Mouse (Mus musculus) liver, embryonic 15.5 days (tissue): Measurements from ENCODE around the gene Syne2. TPM values are rescaled to one million over a fixed set of nuclear protein-coding genes. Genes with fewer than 3 reads are reported as not detected.

Experiments used
- ATAC-seq: fragments of 200-750 bp; cut with Nextera tagmentation; 2 replicates; pipeline ENCODE4 v1.8.0; 2017; ENCODE audit warnings: moderate number of reproducible peaks, mild to moderate bottlenecking, moderate library complexity; ENCODE audit not compliant: insufficient read depth
- H3K27ac ChIP-seq: fragments of 300-500 bp; sonication (generic); replicated peaks from 2 replicates; pipeline ENCODE4 v1.5.1; 2015; ENCODE audit warnings: mild to moderate bottlenecking, inconsistent platforms
- H3K27me3 ChIP-seq: fragments of 300-500 bp; sonication (generic); 2 replicates; pipeline ENCODE4 v1.6.1; 2015; ENCODE audit warnings: mild to moderate bottlenecking, inconsistent platforms
- H3K36me3 ChIP-seq: fragments of 300-500 bp; sonication (generic); replicated peaks from 2 replicates; pipeline ENCODE4 v1.6.1; 2015; ENCODE audit warnings: moderate library complexity, mild to moderate bottlenecking, inconsistent platforms
- H3K4me1 ChIP-seq: fragments of 300-500 bp; sonication (generic); replicated peaks from 2 replicates; pipeline ENCODE4 v1.6.1; 2015; ENCODE audit warnings: inconsistent platforms
- H3K4me2 ChIP-seq: fragments of 300-500 bp; sonication (generic); 2 replicates; pipeline ENCODE4 v1.6.1; 2015; ENCODE audit warnings: moderate library complexity, mild to moderate bottlenecking, inconsistent platforms
- H3K4me3 ChIP-seq: fragments of 300-500 bp; sonication (generic); replicated peaks from 2 replicates; pipeline ENCODE4 v1.5.1; 2015; ENCODE audit warnings: mild to moderate bottlenecking, inconsistent platforms
- H3K9ac ChIP-seq: fragments of 300-500 bp; sonication (generic); 2 replicates; pipeline ENCODE4 v1.6.1; 2015; ENCODE audit warnings: moderate library complexity, mild to moderate bottlenecking, inconsistent platforms
- H3K9me3 ChIP-seq: fragments of 300-500 bp; sonication (generic); replicated peaks from 2 replicates; pipeline ENCODE4 v1.6.1; 2016; ENCODE audit warnings: inconsistent platforms
- WGBS: fragments of 180-500 bp; shearing (Covaris S2); methylation state at CpG from one replicate; pipeline ENCODE4 v1.1.7; 2015; ENCODE audit warnings: mixed read lengths; ENCODE audit not compliant: insufficient replicate concordance; 5-methylcytosine and 5-hydroxymethylcytosine counted together
- polyA plus RNA-seq: library from polyadenylated mRNA; unstranded; fragments of >200 nt; fragmentation: Nextera tagmentation; extraction: Ambion mirVana; gene quantifications from 2 replicates; pipeline ENCODE4 v1.2.1, GENCODE M21; 2015

The Syne2 gene
- polyA plus RNA-seq, 1 experiment from 2014 or later, result 5.1 TPM

GRCm38 (mm10) chr12:75829616-75830015 is 11.7 kb downstream of the Syne2 start:
- Histone ChIP-seq H3K9me3 (no peaks in the 10 kb centered on the region), H3K36me3 (no peaks in the 10 kb centered on the region), H3K27ac (no peak overlapping the region), H3K4me2 (no peak overlapping the region), H3K9ac (no peak overlapping the region), H3K27me3 (peaks cover 5% of the 10 kb centered on the region; the same call in 1 of the 2 replicates), H3K4me1 (peaks cover 5% of the 10 kb centered on the region; the same call in 1 of the 2 replicates), H3K4me3 (no peak overlapping the region)
- WGBS, result 67% methylated on average over 5 of the region's 5 CpGs
- no peak for ATAC-seq

GRCm38 (mm10) chr12:75833149-75833959 is 15.4 kb downstream of the Syne2 start:
- no peak overlapping the region for H3K27ac ChIP-seq
- peaks cover 23% of the 10 kb centered on the region for H3K27me3 ChIP-seq
- no peak overlapping the region for H3K4me3 ChIP-seq
- no peak overlapping the region for H3K9ac ChIP-seq
- WGBS, result 25% methylated on average over 12 of the region's 12 CpGs
- H3K36me3 ChIP-seq, result no peaks in the 10 kb centered on the region
- ATAC-seq, result no peak
- no peak overlapping the region for H3K4me2 ChIP-seq
- H3K9me3 ChIP-seq, result no peaks in the 10 kb centered on the region
- peaks cover 14% of the 10 kb centered on the region; the same call in 1 of the 2 replicates for H3K4me1 ChIP-seq

- H3K9me3 ChIP-seq, result no peaks in the 10 kb centered on the region
- H3K4me1 ChIP-seq, result peaks cover 14% of the 10 kb centered on the region; the same call in 1 of the 2 replicates
- no peak overlapping the region for H3K4me3 ChIP-seq
- no peak for ATAC-seq
- no peak overlapping the region for H3K27ac ChIP-seq
- 52% methylated on average over 14 of the region's 14 CpGs for WGBS
- H3K4me2 ChIP-seq, result no peak overlapping the region
- H3K9ac ChIP-seq, result no peak overlapping the region
- H3K36me3 ChIP-seq, result no peaks in the 10 kb centered on the region
- H3K27me3 ChIP-seq, result peaks cover 23% of the 10 kb centered on the region
Observed at GRCm38 (mm10) chr12:75833960-75834729, 16.2 kb downstream of the Syne2 start.

GRCm38 (mm10) chr12:75836524-75836962 is 18.6 kb downstream of the Syne2 start:
- no peak for ATAC-seq
- H3K27me3 ChIP-seq, result peaks cover 23% of the 10 kb centered on the region
- WGBS, result 10% methylated on average over 11 of the region's 11 CpGs
- H3K4me3 ChIP-seq, result no peak overlapping the region
- H3K4me1 ChIP-seq, result peaks cover 14% of the 10 kb centered on the region; the same call in 1 of the 2 replicates
- H3K27ac ChIP-seq, result no peak overlapping the region
- H3K9ac ChIP-seq, result no peak overlapping the region
- H3K36me3 ChIP-seq, result no peaks in the 10 kb centered on the region
- H3K9me3 ChIP-seq, result no peaks in the 10 kb centered on the region
- 0 out of 2 replicates have a peak overlapping the region, but pooled peaks have one; percentile 7 for H3K4me2 ChIP-seq

GRCm38 (mm10) chr12:75837462-75837861 is 19.5 kb downstream of the Syne2 start:
- peaks cover 14% of the 10 kb centered on the region; the same call in 1 of the 2 replicates for H3K4me1 ChIP-seq
- 32% methylated on average over 4 of the region's 4 CpGs for WGBS
- H3K9me3 ChIP-seq, result no peaks in the 10 kb centered on the region
- H3K27me3 ChIP-seq, result peaks cover 23% of the 10 kb centered on the region
- no peak overlapping the region for H3K27ac ChIP-seq
- H3K4me3 ChIP-seq, result no peak overlapping the region
- H3K36me3 ChIP-seq, result no peaks in the 10 kb centered on the region
- no peak overlapping the region for H3K9ac ChIP-seq
- no peak overlapping the region for H3K4me2 ChIP-seq
- ATAC-seq, result no peak

- H3K4me3 ChIP-seq, result no peak overlapping the region
- no peak overlapping the region for H3K27ac ChIP-seq
- H3K36me3 ChIP-seq, result no peaks in the 10 kb centered on the region
- ATAC-seq, result no peak
- H3K27me3 ChIP-seq, result peaks cover 23% of the 10 kb centered on the region
- no peaks in the 10 kb centered on the region for H3K9me3 ChIP-seq
- H3K4me2 ChIP-seq, result no peak overlapping the region
- WGBS, result 65% methylated on average over 11 of the region's 11 CpGs
- H3K9ac ChIP-seq, result no peak overlapping the region
- peaks cover 13% of the 10 kb centered on the region; the same call in 1 of the 2 replicates for H3K4me1 ChIP-seq
Observed at GRCm38 (mm10) chr12:75839083-75839736, 21.3 kb downstream of the Syne2 start.

GRCm38 (mm10) chr12:75841183-75841582 is 23.2 kb downstream of the Syne2 start:
- WGBS, result 68% methylated on average over 7 of the region's 7 CpGs
- H3K27ac ChIP-seq, result no peak overlapping the region
- H3K9me3 ChIP-seq, result no peaks in the 10 kb centered on the region
- no peak overlapping the region for H3K4me3 ChIP-seq
- H3K4me2 ChIP-seq, result no peak overlapping the region
- no peak overlapping the region for H3K9ac ChIP-seq
- H3K4me1 ChIP-seq, result peaks cover 6% of the 10 kb centered on the region; the same call in 1 of the 2 replicates
- ATAC-seq, result no peak
- peaks cover 9% of the 10 kb centered on the region; the same call in 1 of the 2 replicates for H3K27me3 ChIP-seq
- no peaks in the 10 kb centered on the region for H3K36me3 ChIP-seq

GRCm38 (mm10) chr12:75844311-75844710 is 26.4 kb downstream of the Syne2 start:
- WGBS, result 32% methylated on average over 4 of the region's 4 CpGs
- Histone ChIP-seq H3K27ac (no peak overlapping the region), H3K4me3 (no peak overlapping the region), H3K4me2 (no peak overlapping the region), H3K9ac (no peak overlapping the region), H3K9me3 (no peaks in the 10 kb centered on the region), H3K4me1 (no peaks in the 10 kb centered on the region), H3K36me3 (no peaks in the 10 kb centered on the region), H3K27me3 (no peaks in the 10 kb centered on the region)
- ATAC-seq, result no peak

- Histone ChIP-seq H3K4me3 (no peak overlapping the region), H3K4me2 (no peak overlapping the region), H3K4me1 (no peaks in the 10 kb centered on the region), H3K36me3 (no peaks in the 10 kb centered on the region), H3K9me3 (no peaks in the 10 kb centered on the region), H3K27ac (no peak overlapping the region), H3K9ac (no peak overlapping the region), H3K27me3 (no peaks in the 10 kb centered on the region)
- 35% methylated on average over 9 of the region's 9 CpGs for WGBS
- ATAC-seq, result no peak
Observed at GRCm38 (mm10) chr12:75845070-75845469, 27.1 kb downstream of the Syne2 start.

- 73% methylated on average over 12 of the region's 12 CpGs for WGBS
- Histone ChIP-seq H3K27me3 (no peaks in the 10 kb centered on the region), H3K27ac (no peak overlapping the region), H3K4me2 (no peak overlapping the region), H3K36me3 (no peaks in the 10 kb centered on the region), H3K9me3 (no peaks in the 10 kb centered on the region), H3K4me1 (no peaks in the 10 kb centered on the region), H3K9ac (no peak overlapping the region), H3K4me3 (no peak overlapping the region)
- ATAC-seq, result no peak
Observed at GRCm38 (mm10) chr12:75846513-75846912, 28.6 kb downstream of the Syne2 start.

- Histone ChIP-seq H3K4me1 (peaks cover 14% of the 10 kb centered on the region), H3K4me3 (no peak overlapping the region), H3K27ac (no peak overlapping the region), H3K4me2 (no peak overlapping the region), H3K27me3 (no peaks in the 10 kb centered on the region), H3K9ac (no peak overlapping the region), H3K9me3 (no peaks in the 10 kb centered on the region), H3K36me3 (no peaks in the 10 kb centered on the region)
- 27% methylated on average over 3 of the region's 3 CpGs for WGBS
- no peak for ATAC-seq
Observed at GRCm38 (mm10) chr12:75850205-75850604, 32.3 kb downstream of the Syne2 start.
